Mouse (Mus musculus) frontal cortex, postnatal 36 days (tissue): Measurements from ENCODE around the gene Col6a3.
A peak's percentile ranks its signal among the peaks of the same experiment; 100 is the strongest.

ENCODE experiments used
- DNase-seq, 2 experiments: peaks; one replicate each; pipeline ENCODE4 v3.0.0; 2022; ENCODE audit warnings: low spot score in 2 of 2

The Col6a3 gene

DNA sequence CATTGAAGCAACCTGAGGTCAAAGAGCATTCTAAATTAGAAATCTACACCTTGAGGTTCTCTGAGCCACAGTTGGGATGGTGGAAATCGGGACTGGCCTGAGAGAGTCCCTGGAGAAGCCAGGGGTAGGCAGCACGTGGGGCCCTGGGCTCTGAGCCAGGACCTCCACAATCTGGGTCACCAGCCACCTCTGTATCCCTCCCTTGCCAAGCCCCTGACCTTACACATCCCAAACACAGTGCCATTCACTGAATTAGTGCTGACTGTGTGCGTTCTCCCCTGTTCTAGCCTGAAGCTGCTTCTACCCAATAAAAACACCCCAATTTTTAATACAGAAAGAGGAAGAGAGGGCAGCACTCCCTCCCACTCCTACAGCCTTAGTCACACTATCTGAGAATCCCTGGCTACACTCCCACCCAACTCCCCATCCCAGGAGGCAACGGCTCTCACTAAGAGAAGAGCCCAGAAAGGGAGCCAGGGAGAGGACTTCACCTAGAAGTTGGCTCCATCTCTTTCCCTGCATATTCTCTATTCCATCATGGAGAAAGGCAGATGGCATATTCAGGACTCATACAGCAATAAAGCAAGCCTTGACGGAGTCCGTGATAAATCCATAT is 46.4 kb downstream of the Col6a3 start:
- peak in 1 of 2 experiments; percentile 18 for DNase-seq

DNA sequence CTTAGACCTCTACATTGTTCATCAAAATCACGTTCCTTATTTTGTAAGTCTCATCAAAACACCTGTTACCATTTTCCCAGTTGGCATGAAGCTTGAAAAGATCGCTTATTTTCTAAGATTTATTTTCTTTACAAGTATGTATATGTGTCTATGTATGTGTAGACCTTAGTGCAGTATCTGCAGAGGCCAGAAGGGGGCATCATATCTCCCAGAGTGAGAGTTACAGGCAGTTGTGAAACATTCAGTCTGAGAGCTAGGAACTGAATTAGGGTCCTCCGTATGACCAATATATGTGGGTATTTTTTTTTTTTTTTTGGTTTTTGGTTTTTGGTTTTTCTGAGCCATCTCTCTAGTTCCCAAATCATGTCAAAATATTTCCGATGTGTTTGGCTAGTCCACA is 50.4 kb downstream of the Col6a3 start:
- DNase-seq, result no peak

DNA sequence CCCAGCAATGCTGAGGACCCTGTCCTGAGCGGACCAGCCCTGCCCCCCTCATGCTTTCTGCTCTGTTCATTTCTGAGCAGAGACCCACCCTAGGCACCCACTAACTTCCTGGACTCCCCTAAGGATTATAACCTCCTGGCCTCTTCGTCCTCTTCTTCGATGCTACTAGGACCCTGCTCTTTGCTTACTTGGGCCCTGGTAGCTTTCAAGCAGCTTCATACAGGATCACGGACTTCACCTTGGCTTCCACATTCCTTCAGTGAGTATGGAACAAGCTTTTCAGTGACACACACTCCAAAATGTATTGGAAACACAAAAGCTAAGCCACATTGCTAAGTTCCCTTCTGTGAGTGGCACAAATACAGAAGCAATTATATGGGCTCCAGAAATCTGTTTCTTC is 52.8 kb downstream of the Col6a3 start:
- no peak for DNase-seq

DNA sequence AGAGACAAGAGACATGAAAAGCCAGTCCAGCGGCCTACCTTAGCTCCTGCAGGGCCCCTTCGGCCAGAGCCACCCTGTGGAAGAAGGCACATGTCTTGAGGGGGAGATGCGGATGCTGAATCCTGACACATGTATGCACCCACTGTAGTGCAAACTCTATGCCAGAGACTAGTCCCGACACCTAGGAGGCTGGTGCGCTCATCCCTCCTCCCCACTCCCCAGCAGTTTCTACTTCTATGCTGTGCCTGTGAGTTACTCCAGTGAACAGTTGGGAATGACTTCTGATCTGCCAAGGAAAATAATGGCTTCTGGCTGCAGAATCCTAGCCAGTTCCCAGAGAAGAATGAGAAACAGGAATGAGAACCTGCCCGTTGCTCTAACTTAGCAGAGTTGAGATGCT is 54.3 kb downstream of the Col6a3 start:
- DNase-seq, result peak; percentile 12 to 13

DNA sequence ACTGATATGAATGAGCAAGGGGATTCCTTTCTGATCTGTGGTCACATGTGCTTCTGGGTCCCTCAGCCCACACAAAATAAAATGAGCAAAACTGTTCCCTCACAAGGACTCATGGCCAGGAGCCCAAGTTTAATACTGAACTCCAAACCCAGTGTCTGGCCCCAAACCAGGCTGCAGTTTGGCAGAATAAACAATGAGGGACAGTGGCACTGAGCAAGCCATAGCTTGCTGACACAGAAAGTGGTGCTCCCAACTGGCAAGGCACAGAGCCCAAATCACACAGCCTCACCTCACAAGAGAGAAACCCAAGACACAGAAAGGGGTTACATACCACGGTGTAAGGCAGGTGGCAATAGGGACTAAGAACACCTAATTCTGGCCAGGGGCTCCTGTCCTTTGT is 63.3 kb downstream of the Col6a3 start:
- DNase-seq, result no peak

DNA sequence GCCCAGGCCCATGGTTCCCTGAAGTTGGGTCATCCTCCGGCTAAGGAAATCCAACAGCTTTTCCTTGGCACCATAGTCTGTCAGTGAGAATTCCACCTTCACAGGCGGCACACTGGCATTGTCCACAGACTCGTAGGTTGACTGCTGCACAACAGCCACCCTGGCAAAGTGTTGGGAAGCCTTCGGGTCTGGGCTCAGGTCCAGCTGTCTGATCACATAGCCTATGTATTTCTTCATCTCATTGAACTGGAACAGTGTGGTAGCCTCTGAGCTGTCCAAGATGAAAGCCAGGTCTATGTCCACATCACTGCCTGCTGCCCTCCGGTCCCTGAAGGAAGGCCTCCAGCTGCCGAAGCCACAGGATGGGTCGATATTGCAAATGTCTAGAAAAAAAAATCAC is 64.7 kb downstream of the Col6a3 start:
- DNase-seq, result no peak

DNA sequence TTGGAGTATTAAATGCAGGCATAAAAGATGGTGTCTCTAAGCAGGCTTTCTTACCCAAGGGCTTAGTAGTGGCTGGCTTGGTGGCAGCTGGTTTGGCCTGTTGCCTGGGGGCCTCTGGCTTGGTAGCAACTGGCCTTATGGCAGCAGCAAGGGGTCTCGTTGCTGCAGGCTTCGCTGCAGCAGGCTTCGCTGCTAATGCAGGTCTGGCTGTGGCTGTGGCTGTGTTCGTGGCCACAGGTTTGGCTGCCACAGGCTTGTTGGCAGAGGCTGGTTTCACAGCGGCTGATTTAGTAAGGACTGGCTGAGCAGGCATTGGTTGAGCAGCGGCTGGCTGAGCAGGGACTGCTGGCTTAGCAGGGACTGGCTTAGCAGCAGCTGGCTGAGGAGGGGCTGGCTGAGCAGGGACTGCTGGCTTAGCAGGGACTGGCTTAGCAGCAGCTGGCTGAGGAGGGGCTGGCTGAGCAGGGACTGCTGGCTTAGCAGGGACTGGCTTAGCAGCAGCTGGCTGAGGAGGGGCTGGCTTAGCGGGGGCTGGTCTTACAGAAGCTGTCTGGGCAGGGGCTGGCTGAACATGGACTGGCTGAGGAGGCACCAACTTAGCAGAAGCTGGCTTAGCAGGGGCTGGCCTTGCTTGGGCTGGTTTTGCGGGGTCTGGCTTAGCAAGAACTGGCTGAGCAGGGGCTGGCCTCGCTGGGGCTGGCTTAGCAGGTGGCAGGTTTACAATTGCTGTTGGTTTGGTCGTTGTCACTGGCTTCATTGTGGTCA is 68.1 kb downstream of the Col6a3 start:
- DNase-seq, result no peak

DNA sequence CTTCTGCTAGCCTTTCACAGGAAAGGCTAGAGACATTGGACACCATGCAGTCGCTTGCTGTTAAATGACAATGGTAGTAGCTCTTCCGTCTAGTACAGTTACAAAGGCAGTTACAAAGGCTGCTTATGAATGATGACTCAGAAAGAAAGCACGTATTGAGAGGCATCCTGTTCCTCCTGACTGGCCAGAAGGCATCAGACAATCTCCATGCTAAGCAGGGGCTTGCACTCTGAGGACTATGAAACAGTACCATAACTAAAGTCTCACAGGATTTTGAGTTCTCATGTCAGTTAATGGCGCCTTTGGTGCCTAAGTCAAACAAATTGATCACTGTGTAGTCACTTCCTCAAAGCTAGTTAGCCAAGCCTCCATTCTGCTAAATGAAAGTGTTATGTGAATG is 72.6 kb downstream of the Col6a3 start:
- no peak for DNase-seq

DNA sequence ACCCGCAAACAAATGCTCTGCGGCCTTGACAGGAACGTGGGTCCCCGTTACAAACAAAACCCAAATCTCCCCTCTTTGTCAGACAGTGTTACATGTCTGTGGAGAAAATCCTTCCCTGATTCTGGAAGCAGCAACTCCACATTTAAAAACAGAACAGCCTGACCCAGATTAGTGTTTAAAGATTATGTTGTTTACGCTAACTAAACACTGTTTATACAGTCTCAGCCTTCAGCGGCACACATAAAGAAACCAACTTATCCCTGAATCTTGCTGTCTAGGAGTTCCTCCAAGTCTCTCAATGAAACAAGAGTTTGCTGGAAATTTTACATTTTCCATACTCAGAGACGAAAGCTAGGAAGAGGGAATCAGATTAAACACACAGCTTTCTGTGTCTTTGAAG is 73.7 kb downstream of the Col6a3 start:
- DNase-seq, result no peak

DNA sequence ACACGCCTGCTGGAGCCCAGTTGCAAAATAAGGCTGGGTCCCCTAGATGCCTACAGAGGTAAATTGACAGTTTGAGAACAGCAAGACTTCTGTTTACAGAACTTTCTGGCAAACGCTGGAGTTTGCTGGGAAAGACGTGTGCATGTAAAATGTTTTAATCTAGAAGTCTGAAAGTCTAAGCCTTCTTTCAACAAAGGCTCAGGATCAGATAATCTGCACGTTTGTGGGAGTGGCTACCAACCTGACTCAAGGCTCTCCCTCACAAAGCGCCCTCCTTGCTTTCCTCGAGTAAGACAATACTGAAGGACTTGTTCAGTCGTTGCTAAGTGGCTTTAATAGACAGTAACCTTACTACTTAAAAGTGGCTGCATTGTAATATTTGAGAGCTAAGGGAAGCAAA is 74.5 kb downstream of the Col6a3 start:
- DNase-seq, result no peak

DNA sequence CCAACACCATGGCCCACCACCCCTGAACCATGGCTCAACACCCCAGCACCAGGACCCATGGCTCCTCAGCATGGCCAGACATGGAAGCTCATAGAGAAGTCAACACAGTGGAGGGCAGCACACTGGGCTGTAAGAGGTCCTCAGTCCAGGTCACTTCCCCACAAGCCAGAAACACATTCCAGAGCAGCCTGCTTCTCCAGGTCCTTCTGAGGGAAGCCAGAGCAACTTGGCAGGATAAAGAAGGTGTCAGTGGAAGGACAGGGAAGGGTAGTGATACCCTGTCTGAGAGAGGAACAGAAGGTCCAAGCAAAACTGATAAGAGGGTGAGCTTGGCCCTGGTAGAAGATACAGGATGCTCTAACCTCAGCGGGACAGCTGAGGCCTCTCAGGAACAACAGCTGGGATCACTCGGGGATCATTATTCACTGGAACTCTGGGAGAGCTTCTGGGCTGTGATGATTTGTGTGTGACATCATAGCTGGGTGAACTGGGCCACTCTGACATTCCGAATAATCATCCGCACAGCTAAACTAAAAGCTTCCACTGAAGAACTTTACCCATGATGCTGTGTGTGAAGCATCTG is 85.6 kb downstream of the Col6a3 start:
- DNase-seq, result no peak

DNA sequence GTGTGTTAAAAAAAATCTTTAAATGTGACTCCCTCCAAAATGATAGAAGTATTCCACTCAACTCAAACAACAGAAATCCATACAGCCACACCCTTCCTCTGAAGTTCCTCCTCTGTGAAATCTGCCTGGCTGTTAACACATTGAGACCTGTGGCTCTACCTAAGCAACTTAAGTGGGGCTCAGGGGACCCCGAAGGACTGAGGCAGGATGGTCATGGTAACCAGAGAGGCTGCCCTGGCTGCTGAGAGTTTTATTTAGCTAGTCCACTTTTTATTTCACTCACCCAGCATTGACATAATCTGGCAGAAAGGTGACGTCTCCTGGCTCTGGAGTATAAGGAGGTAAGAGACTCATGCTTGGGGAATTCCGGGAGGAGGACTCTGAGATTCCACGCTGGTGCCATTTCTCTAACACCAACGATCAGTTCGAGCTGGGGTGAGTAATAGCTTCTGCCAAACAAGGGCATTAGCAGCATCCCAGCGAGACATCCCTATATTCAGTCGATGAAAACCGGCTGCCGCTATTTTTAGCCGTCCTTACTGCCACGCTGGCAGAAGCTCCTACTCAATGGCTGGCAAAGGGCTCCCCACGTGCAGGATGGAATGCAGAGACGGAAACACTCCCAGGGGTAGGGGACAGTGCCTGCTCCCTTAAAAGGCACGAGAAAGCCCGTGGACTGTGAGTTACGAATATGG is 89.8 kb downstream of the Col6a3 start:
- peak in 1 of 2 experiments; percentile 33 for DNase-seq

DNA sequence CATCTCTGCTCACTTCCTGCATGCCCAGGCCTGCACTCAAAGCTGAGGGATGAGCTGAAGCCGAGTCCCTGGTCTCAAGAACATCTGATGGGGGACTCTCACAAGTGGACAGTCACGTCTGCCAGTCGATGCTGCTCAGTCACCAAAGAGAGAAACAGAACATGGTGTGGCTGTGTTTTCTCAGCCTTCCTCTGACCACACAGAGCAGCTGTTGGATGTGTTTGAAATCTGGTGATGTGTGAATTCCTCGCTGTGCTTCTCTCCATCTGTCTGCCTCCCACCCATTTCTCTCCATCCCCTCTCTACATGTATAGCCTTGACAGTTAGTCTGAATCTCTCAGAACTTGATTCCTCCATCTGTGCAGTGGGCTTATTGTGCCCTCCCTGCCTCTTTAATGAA is 92.5 kb downstream of the Col6a3 start:
- peak; percentile 64 to 81 for DNase-seq

DNA sequence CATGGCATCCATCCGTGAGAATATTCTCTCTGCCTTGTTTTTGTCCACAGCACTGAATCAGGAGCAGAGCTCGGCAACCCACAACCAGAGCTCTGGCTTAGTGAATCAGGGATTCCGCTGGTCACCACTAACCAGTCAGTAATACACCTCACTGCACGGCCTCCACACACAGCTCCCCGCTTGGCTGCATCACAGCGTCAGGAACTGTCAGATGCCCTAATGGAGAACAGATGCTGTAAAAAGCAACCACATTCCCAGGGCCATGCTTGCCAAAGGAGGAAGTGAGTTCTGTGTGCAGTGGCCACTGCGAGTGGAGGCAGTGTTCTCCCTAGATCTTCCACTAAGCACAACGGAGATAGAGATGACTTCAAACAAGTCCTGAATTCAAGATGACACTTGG is 93.6 kb downstream of the Col6a3 start:
- DNase-seq, result no peak

DNA sequence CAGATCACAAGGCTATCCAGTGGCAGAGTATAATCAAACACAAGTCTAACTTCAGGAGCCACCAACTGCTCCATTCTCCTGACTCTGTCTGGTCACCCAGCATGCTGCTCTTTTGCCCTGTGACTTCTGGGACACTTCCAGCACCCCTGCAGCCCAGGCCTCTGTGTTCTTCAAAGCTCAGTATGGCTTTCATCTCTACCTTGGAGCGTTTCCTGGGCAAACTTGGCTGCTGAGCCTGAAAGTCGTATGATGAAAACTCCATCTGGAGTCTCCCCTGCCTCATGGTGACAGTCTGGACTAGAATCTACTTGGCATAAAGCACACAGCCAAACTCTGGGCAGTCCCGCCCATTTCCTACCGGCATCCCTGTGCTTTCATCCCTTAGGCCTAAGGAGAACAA is 95.2 kb downstream of the Col6a3 start:
- peak in 1 of 2 experiments; percentile 57 for DNase-seq

DNA sequence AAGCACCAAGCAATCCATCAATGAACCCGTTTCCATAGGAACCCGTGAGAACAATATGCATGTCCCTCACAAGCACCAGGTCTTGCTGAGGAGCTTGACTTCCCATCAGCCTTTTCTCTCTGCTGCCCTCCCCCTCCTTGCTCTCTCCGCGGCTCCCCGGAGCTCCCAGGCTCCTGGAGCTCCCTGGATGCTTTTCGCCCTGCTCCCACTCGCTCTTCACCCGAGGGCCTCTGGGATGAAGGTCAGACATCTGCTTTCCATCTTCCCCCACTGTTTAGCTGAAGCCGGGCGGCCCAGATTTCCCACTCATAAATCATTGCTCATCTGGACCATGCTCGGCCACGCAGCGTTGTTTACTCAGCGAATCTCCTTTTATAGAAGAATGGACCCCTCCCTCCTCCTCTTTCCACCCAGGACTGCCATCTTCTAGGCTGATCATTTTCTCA is 99.8 kb downstream of the Col6a3 start:
- peak in 1 of 2 experiments; percentile 39 for DNase-seq

DNA sequence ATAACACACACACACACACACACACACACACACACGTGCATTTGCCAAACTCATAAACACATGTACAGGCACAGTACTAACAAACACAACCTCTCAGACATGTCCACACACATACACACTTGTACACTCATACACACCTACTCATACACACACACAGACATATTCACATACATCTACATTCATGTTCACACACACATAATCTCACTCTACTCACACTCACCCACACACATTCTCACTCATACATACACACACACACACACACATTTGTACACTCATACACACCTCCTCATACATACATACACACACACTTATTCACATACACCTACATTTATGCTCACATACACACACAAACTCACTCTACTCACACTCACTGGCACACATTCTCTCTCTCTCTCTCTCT is 100.3 kb downstream of the Col6a3 start:
- DNase-seq, result no peak

DNA sequence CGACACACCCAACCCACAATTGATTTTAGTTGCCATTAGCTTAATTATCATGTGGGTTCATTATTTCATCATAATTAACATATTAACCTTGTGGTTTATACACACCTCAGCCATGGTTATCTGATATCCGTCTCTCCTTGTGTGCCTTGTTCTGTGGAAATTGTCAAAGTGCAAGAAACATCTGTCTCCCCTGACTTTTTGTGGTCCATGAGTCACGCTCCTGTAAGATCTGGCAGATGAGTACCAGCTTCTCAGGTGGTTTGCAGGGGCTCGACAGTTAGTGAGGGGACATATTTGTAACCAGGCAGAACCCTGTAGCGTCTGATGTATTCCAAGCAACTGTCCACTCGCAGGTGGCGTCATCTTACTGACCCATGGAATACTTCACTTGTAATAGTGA is 101.1 kb downstream of the Col6a3 start:
- no peak for DNase-seq

DNA sequence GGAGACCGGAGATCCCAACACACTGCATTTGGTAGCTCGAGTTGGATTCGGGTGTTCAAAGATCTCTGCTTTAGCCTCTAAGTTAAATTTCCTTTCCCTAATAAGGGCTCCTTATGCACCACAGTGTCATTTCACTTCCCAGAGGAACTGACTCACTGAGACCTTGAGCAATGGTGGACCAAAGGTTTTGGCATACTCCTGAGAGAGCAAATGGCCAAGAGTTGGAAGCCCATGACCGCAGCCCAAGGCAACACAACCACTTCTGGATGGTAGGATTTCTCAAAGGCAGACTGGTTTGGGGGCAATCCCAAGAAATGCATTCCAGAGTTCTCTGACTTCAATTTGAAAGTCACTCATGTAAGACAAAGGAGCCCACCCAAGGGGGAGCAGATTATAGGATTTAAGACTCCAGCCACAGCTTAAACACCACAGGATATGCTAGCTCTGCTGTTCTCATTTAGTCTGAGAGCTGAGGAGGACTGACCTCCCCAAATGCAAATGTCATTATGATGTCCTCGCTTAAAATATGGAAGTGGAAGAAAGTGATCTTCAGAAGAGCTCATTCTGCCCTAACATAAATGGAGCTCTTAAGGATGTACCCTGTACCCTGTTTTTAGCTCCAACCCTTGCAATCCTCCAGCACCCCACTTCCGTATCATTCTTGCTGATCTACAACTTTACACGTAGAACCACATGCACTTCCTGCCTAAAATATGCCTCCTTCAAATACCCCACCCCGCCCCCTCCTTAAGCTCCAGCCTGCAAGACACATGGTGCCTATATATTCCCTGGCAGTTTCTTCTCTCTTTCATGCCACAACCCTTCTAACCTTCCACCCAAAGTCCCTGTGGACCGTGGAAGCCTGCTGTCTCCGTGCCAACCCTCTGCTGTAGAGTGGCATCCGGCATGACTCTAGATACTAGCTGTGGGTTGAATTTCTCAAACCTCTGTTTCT is 103.3 kb downstream of the Col6a3 start:
- no peak for DNase-seq

DNA sequence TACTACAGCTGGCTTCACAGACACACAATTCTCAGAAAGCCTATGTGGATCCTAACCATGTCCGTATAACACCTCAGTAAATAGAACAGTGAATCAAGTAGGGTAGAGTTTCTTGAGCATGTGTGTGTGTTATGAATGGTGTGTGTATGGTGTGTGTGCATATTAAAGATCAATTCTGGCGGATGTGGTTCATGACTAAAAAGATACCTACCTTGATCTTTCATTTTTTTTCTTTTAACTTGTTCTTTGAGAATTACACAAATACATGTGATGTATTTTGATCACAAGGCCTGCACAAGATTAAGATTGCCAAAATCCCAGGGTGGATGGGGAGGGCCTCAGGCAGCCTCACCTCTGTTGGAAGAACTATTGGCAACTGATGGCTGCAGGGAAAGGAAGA is 104.9 kb downstream of the Col6a3 start:
- no peak for DNase-seq

DNA sequence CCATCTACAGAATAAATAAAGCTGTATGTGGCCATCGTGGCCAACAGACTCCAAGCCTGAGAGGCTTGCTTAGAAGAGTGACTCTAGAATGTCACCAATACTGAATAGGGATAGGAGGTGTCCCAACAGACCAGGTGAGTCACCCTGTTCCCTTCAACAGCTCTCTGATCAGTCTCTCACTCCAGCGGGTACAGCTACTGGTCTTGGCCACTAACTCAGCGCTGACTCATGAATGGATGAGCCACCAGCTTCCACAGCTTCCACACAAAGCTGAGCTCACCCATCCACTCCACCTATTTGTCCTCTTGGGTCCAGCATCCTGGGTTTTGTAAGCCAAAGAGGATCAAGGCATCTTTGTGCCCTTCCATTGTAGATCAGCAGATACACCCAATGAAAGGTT is 114.3 kb downstream of the Col6a3 start:
- DNase-seq, result no peak
